Mouse (Mus musculus) forebrain, embryonic 14.5 days (tissue): ENCODE results near the gene Hoxa4. TPM values are rescaled to one million over a fixed set of nuclear protein-coding genes. Genes with fewer than 3 reads are reported as not detected.

Source experiments
- ATAC-seq: fragments of 200-750 bp; cut with Nextera tagmentation; 2 replicates; pipeline ENCODE4 v1.8.0; 2017; ENCODE audit warnings: mild to moderate bottlenecking, moderate library complexity
- DNase-seq: peaks from one replicate; pipeline ENCODE4 v3.0.0-alpha.2; 2015; ENCODE audit warnings: low spot score
- H3K27ac ChIP-seq: fragments of 300-500 bp; sonication (generic); 2 replicates; pipeline ENCODE4 v1.5.1; 2014; ENCODE audit warnings: low read depth, mild to moderate bottlenecking, control low read depth, low read length, moderate library complexity
- H3K27me3 ChIP-seq: fragments of 300-500 bp; sonication (generic); replicated peaks from 2 replicates; pipeline ENCODE4 v1.6.1; 2014; ENCODE audit warnings: low read length, control low read depth, mixed read lengths; ENCODE audit not compliant: control insufficient read depth, insufficient read depth
- H3K36me3 ChIP-seq: fragments of 300-500 bp; sonication (generic); 2 replicates; pipeline ENCODE4 v1.6.1; 2014; ENCODE audit warnings: low read length, control low read depth; ENCODE audit not compliant: control insufficient read depth, insufficient read depth
- H3K4me1 ChIP-seq: fragments of 300-500 bp; sonication (generic); 2 replicates; pipeline ENCODE4 v1.6.1; 2014; ENCODE audit warnings: antibody characterized with exemption, low read length, control low read depth; ENCODE audit not compliant: control insufficient read depth, insufficient read depth
- H3K4me2 ChIP-seq: fragments of 300-500 bp; sonication (generic); 2 replicates; pipeline ENCODE4 v1.6.1; 2014; ENCODE audit warnings: mild to moderate bottlenecking, control low read depth, low read length
- H3K4me3 ChIP-seq: fragments of 300-500 bp; sonication (generic); 2 replicates; pipeline ENCODE4 v1.5.1; 2014; ENCODE audit warnings: low read depth, low read length, control low read depth
- H3K9ac ChIP-seq: fragments of 300-500 bp; sonication (generic); 2 replicates; pipeline ENCODE4 v1.6.1; 2014; ENCODE audit warnings: mild to moderate bottlenecking, low read length, control low read depth, moderate library complexity
- H3K9me3 ChIP-seq: fragments of 300-500 bp; sonication (generic); replicated peaks from 2 replicates; pipeline ENCODE4 v1.6.1; 2016; ENCODE audit warnings: low read length, control low read depth, mixed read lengths; ENCODE audit not compliant: control insufficient read depth
- WGBS: fragments of 180-500 bp; shearing (Covaris S2); extraction: QIAGEN DNeasy Blood & Tissue Kit; methylation state at CpG from one replicate; pipeline ENCODE4 v1.1.7; 2014; 5-methylcytosine and 5-hydroxymethylcytosine counted together
- polyA plus RNA-seq: library from polyadenylated mRNA; unstranded; fragments of >200 nt; fragmentation: Nextera tagmentation; extraction: Ambion mirVana; gene quantifications from 2 replicates; pipeline ENCODE4 v1.2.1, GENCODE M21; 2014

The Hoxa4 gene
- polyA plus RNA-seq, 1 experiment from 2014 or later: not detected

GRCm38 (mm10) chr6:52229558-52230416, 38.2 kb upstream of the Hoxa4 start:
- WGBS: under 1% methylated on average over 44 of the region's 44 CpGs
- Histone ChIP-seq H3K36me3 (no peaks in the 10 kb centered on the region), H3K27me3 (peaks cover 93% of the 10 kb centered on the region), H3K4me3 (no peak overlapping the region), H3K27ac (no peak overlapping the region), H3K4me2 (no peak overlapping the region), H3K9ac (no peak overlapping the region), H3K9me3 (no peaks in the 10 kb centered on the region), H3K4me1 (no peaks in the 10 kb centered on the region)
- ATAC-seq: no peak
- no peak for DNase-seq

DNA sequence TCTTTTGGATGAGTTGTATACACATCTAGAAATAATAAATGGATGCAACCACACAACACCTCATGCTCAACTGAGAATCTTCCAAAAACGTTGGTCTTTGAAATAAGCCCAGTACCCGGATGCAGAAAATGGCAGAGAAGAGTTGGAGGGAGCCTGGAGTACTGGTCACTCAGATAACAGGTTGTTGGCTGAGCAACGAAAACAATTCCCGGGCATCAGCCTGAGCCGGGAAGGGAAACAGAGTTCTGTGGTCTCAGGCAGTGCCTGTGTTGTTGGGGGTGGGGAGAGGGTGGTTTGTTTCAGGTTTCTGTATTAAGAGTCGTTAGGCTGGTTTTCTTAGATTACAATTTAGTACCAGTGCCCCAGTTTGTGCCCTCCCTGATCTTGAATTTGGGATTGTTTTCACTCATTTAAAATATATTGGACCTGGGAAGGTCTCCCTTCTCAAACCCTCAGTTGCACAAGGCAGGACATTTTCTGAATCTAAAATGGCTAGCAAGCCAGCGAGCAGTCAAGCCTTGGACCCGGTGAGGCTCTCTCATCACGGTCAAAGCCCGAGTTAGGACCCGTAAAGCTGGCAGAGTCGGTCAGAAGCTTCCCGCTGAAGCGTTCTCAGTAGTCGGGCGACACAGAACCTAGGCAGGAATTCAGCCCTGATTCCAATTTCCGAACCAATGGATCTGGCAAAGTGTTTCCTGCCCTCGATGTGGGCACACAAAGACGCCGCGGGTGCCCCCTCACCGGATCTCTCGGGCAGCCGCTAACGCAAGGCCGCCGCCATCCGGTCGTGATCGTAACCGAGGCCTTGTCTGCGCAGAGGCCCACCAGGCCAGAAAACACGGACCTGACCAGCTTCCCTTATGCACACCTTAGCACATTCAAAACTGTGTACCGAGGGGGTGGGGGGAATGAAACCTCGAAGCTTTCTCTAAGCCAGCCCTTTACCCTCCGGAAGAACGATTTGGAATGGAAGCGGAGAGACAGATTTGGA, 37.2 kb upstream of the Hoxa4 start:
- Histone ChIP-seq H3K27me3 (peaks cover 93% of the 10 kb centered on the region), H3K9ac (no peak overlapping the region), H3K9me3 (no peaks in the 10 kb centered on the region), H3K27ac (no peak overlapping the region), H3K4me2 (no peak overlapping the region), H3K4me3 (no peak overlapping the region), H3K4me1 (no peaks in the 10 kb centered on the region), H3K36me3 (no peaks in the 10 kb centered on the region)
- WGBS: 1% methylated on average over 38 of the region's 38 CpGs
- ATAC-seq (no peak), DNase-seq (no peak)

- H3K27ac ChIP-seq: no peak overlapping the region
- no peak overlapping the region for H3K4me3 ChIP-seq
- no peak for ATAC-seq
- peaks cover 93% of the 10 kb centered on the region for H3K27me3 ChIP-seq
- 2% methylated on average over 11 of the region's 11 CpGs for WGBS
- H3K4me1 ChIP-seq: no peaks in the 10 kb centered on the region
- H3K9me3 ChIP-seq: no peaks in the 10 kb centered on the region
- H3K9ac ChIP-seq: no peak overlapping the region
- no peak for DNase-seq
- H3K36me3 ChIP-seq: no peaks in the 10 kb centered on the region
- no peak overlapping the region for H3K4me2 ChIP-seq
These were observed 36.1 kb upstream of the Hoxa4 start for GRCm38 (mm10) chr6:52227470-52228222.

DNA sequence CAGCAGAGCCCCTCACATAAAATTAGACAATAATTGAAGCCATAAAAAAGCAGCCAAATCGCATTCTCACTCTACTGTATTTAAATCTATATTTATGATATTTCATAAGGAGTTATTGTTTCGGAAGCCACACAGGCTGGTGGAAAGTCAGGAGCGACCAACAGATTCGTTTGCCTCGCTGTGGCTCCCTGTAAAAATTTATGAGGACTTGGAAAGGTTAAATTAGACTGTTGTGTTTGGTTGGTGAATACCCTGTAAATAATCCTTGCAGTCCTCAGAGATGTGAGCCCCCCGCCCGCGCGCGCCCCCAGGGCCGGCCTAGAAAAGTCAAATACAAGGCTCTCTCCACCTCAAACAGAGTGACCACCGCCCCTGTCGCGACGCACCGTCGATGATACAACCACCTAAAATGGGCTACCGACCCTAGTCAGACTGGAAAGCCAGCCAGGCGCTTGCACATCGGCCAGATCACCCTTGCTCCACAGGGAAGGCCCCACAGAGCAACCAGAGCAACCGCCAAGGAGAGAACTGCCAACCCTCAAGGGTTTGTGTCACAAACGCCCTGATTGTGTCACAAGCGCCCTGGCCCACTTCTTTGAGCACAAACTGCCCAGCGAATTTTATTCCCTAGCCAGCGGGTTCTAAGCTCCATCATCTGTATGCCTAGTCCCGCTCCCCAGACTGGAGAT, 35.2 kb upstream of the Hoxa4 start:
- Histone ChIP-seq H3K27ac (no peak overlapping the region), H3K9ac (no peak overlapping the region), H3K36me3 (no peaks in the 10 kb centered on the region), H3K4me3 (no peak overlapping the region), H3K4me1 (no peaks in the 10 kb centered on the region), H3K4me2 (no peak overlapping the region), H3K27me3 (peaks cover 93% of the 10 kb centered on the region), H3K9me3 (no peaks in the 10 kb centered on the region)
- 3% methylated on average over 26 of the region's 26 CpGs for WGBS
- ATAC-seq (no peak), DNase-seq (no peak)

GRCm38 (mm10) chr6:52225612-52226568, 34.3 kb upstream of the Hoxa4 start:
- ATAC-seq: no peak
- WGBS: 3% methylated on average over 69 of the region's 69 CpGs
- DNase-seq: no peak
- Histone ChIP-seq H3K4me1 (peaks cover 2% of the 10 kb centered on the region; the same call in 1 of the 2 replicates), H3K36me3 (no peaks in the 10 kb centered on the region), H3K4me3 (no peak overlapping the region), H3K4me2 (no peak overlapping the region), H3K9me3 (no peaks in the 10 kb centered on the region), H3K27me3 (peaks cover 97% of the 10 kb centered on the region), H3K9ac (no peak overlapping the region), H3K27ac (no peak overlapping the region)

DNA sequence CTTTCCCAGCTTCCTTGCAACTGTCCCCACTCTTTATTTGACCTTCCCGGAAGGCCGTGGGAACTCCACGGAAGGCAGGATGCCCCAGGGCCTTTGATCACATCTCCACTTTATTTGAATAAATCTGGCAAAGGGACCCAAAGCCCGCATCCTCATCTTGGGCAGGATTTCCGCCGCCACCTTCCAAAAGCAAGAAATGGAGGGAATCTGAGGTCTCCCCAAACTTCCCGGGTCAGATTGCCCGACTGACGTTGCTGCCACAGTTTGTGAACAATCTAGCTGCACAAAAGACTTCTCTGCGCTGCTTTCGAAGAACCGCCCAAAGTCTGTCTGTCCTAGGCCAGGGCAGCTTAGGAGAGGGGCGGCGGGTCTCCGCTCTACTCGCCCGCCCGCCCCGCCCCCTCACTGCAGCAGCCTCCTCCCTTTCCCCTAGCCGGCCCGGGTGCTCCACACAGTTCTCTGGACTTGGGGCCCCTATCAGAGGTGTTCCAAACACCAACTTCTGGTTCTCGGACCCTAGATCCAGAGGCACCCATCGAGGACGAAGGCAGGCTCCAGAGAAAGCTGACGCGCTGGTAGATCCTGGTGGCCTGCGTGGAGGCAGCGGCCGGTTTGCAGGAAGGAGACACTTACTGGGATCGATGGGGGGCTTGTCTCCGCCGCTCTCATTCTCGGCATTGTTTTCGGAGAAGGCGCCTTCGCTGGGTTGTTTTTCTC, 33.5 kb upstream of the Hoxa4 start:
- no peaks in the 10 kb centered on the region for H3K9me3 ChIP-seq
- H3K27me3 ChIP-seq: peaks cover 99% of the 10 kb centered on the region
- no peak overlapping the region for H3K4me3 ChIP-seq
- no peak overlapping the region for H3K4me2 ChIP-seq
- no peaks in the 10 kb centered on the region for H3K36me3 ChIP-seq
- no peak for DNase-seq
- peaks cover 2% of the 10 kb centered on the region; the same call in 1 of the 2 replicates for H3K4me1 ChIP-seq
- no peak overlapping the region for H3K27ac ChIP-seq
- WGBS: 1% methylated on average over 36 of the region's 36 CpGs
- no peak overlapping the region for H3K9ac ChIP-seq
- ATAC-seq: no peak
